Mouse (Mus musculus): ENCODE data around the gene Clic3. TPM values are rescaled to one million over a fixed set of nuclear protein-coding genes. Genes with fewer than 3 reads are reported as not detected.

Gene Clic3
- total RNA-seq, 2 experiments from 2014 or later, result not detected

DNA sequence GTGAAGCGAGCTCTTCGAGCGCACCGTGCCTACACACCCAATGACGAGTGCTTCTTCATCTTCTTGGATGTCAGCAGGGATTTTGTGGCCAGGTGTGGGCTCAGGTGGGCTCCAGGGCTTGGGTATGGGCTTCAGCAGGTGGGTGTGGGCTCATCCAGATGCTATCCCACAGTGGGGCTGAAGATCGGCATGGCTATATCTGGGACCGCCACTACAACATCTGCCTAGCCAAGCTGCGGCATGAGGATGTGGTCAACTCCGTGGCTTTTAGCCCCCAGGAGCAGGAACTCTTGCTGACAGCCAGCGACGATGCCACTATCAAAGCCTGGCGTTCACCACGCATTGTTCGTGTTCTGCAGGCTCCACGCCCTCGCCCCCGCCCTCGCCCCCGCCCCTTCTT is 47.9 kb downstream of the Clic3 start:
- no peak for ATAC-seq (replicated peaks; ENCODE audit: poor library complexity, severe bottlenecking)

DNA sequence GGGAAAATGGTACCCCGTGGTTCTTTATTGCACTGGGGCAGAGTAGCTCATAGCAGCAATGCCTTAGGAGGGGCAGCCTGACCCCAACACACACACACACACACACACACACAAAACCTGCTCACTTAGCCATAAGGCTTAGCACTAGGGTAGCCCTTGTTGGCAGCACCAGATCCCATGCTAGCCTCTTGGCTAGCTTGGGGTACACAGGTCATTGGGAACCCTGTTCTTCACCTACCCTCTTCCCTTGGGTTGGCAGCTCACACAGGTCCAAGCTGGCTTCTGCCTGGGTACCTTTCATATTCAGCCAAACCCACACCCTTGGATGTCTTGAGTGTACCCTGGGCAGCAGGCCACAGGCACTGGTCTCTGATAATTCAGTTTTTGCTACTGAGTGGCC is 48.4 kb downstream of the Clic3 start:
- no peak for ATAC-seq (replicated peaks; ENCODE audit: poor library complexity, severe bottlenecking)

DNA sequence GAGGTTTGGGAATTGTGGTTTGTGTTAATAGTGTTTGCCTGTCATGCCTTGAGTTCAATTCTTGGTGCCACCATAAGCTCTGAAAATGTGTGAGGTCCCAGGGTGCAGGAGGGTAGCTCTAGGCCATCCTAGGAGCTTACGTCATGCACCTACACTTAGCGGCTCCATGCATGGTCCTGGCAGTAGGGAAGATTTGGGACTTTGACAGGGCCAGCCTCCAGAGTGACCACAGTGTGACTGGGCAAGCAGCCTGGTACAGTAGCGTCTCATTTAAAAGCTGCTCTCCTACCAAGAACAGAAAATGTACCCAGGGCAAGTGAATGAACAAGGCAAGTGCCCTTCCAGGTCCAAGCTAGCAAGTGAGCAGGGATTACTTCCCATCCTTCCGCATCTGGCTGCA is 49.2 kb downstream of the Clic3 start:
- ATAC-seq (replicated peaks; ENCODE audit: poor library complexity, severe bottlenecking), result no peak

DNA sequence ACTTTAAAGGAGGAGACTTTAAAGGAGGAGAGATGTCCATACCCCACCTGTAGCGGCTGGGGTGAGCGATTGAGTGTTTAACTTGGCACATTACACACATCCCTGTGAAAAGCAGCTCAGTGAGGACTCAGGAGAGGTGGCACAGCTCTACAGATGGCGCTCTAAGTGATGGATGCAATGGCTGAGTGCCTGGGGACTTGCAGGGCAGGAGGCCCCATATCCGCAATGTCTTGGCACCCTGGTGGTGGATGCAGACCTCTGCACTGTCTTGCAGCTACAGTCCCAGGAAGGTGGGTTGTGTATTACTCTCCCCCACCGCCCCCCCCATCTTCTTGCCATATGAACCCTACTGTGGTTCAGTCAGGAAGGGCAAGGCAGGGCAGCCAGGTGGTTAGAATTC is 50.3 kb downstream of the Clic3 start:
- ATAC-seq (replicated peaks; ENCODE audit: poor library complexity, severe bottlenecking), result peak; percentile 67

Other genes starting within 250 kb of the Clic3 start
Only the 30 nearest of the 44 such genes appear.
- 15.0 and 17.2 TPM in 2 replicates for gene Tprn, start 194.2 kb upstream of the Clic3 start, total RNA-seq (2014; fragmentation: Nextera tagmentation)
- 7.1 and 8.7 TPM in 2 replicates for gene Tprn, start 194.2 kb upstream of the Clic3 start, total RNA-seq (2017)
- gene Ssna1, start 184.4 kb upstream of the Clic3 start, total RNA-seq (2014; fragmentation: Nextera tagmentation), result 120 TPM in 2 replicates
- gene Ssna1, start 184.4 kb upstream of the Clic3 start, total RNA-seq (2017), result 52.7 and 84.1 TPM in 2 replicates
- 34.7 and 46.0 TPM in 2 replicates for gene Anapc2, start 184.4 kb upstream of the Clic3 start, total RNA-seq (2014; fragmentation: Nextera tagmentation)
- 17.8 and 35.7 TPM in 2 replicates for gene Anapc2, start 184.4 kb upstream of the Clic3 start, total RNA-seq (2017)
- not detected in 2 replicates for gene Tmem210, start 168.7 kb upstream of the Clic3 start, total RNA-seq (2014; fragmentation: Nextera tagmentation)
- not detected in 2 replicates for gene Tmem210, start 168.7 kb upstream of the Clic3 start, total RNA-seq (2017)
- not detected in 2 replicates for gene Lrrc26, start 166.9 kb upstream of the Clic3 start, total RNA-seq (2014; fragmentation: Nextera tagmentation)
- not detected in 2 replicates for gene Lrrc26, start 166.9 kb upstream of the Clic3 start, total RNA-seq (2017)
- gene Grin1, start 137.7 kb upstream of the Clic3 start, total RNA-seq (2014; fragmentation: Nextera tagmentation), result not detected in 2 replicates
- gene Grin1, start 137.7 kb upstream of the Clic3 start, total RNA-seq (2017), result not detected in 2 replicates
- 36.5 and 37.2 TPM in 2 replicates for gene Man1b1, start 124.5 kb upstream of the Clic3 start, total RNA-seq (2014; fragmentation: Nextera tagmentation)
- gene Man1b1, start 124.5 kb upstream of the Clic3 start, total RNA-seq (2017), result 34.1 and 38.6 TPM in 2 replicates
- gene Dpp7, start 100.5 kb upstream of the Clic3 start, total RNA-seq (2014; fragmentation: Nextera tagmentation), result 15.2 and 34.8 TPM in 2 replicates
- gene Dpp7, start 100.5 kb upstream of the Clic3 start, total RNA-seq (2017), result 11.9 and 16.9 TPM in 2 replicates
- 55.6 and 58.1 TPM in 2 replicates for gene Uap1l1, start 91.2 kb upstream of the Clic3 start, total RNA-seq (2014; fragmentation: Nextera tagmentation)
- 13.8 and 18.4 TPM in 2 replicates for gene Uap1l1, start 91.2 kb upstream of the Clic3 start, total RNA-seq (2017)
- 4.5 and 17.1 TPM in 2 replicates for gene Sapcd2, start 84.5 kb upstream of the Clic3 start, total RNA-seq (2014; fragmentation: Nextera tagmentation)
- gene Sapcd2, start 84.5 kb upstream of the Clic3 start, total RNA-seq (2017), result 7.8 and 17.3 TPM in 2 replicates
- gene Entpd2, start 61.0 kb upstream of the Clic3 start, total RNA-seq (2014; fragmentation: Nextera tagmentation), result not detected in 2 replicates
- not detected in 2 replicates for gene Entpd2, start 61.0 kb upstream of the Clic3 start, total RNA-seq (2017)
- gene Npdc1, start 57.5 kb upstream of the Clic3 start, total RNA-seq (2014; fragmentation: Nextera tagmentation), result not detected in 2 replicates
- gene Npdc1, start 57.5 kb upstream of the Clic3 start, total RNA-seq (2017), result not detected in 2 replicates
- gene Fut7, start 33.6 kb upstream of the Clic3 start, total RNA-seq (2014; fragmentation: Nextera tagmentation), result 34.5 and 38.8 TPM in 2 replicates
- 24.8 and 27.3 TPM in 2 replicates for gene Fut7, start 33.6 kb upstream of the Clic3 start, total RNA-seq (2017)
- 54.8 and 56.4 TPM in 2 replicates for gene Abca2, start 28.1 kb upstream of the Clic3 start, total RNA-seq (2014; fragmentation: Nextera tagmentation)
- gene Abca2, start 28.1 kb upstream of the Clic3 start, total RNA-seq (2017), result 21.0 and 23.1 TPM in 2 replicates
- 29.1 and 39.4 TPM in 2 replicates for gene Paxx, start 4.3 kb downstream of the Clic3 start, total RNA-seq (2014; fragmentation: Nextera tagmentation)
- 20.2 and 32.5 TPM in 2 replicates for gene Paxx, start 4.3 kb downstream of the Clic3 start, total RNA-seq (2017)
- gene Ptgds, start 13.2 kb downstream of the Clic3 start, total RNA-seq (2014; fragmentation: Nextera tagmentation), result 3.5 and 4.2 TPM in 2 replicates
- 0.93 TPM in 1 of 2 replicates, not detected in the other for gene Ptgds, start 13.2 kb downstream of the Clic3 start, total RNA-seq (2017)
- gene Lcn12, start 37.1 kb downstream of the Clic3 start, total RNA-seq (2014; fragmentation: Nextera tagmentation), result not detected in 2 replicates
- not detected in 2 replicates for gene Lcn12, start 37.1 kb downstream of the Clic3 start, total RNA-seq (2017)
- gene Fbxw5, start 43.9 kb downstream of the Clic3 start, total RNA-seq (2014; fragmentation: Nextera tagmentation), result 30.4 and 55.0 TPM in 2 replicates
- 23.9 and 31.4 TPM in 2 replicates for gene Fbxw5, start 43.9 kb downstream of the Clic3 start, total RNA-seq (2017)
- gene C8g, start 44.9 kb downstream of the Clic3 start, total RNA-seq (2014; fragmentation: Nextera tagmentation), result 6.0 TPM in 1 of 2 replicates, not detected in the other
- gene C8g, start 44.9 kb downstream of the Clic3 start, total RNA-seq (2017), result 1.5 and 1.6 TPM in 2 replicates
- gene Traf2, start 90.1 kb downstream of the Clic3 start, total RNA-seq (2014; fragmentation: Nextera tagmentation), result 17.3 and 18.2 TPM in 2 replicates
- gene Traf2, start 90.1 kb downstream of the Clic3 start, total RNA-seq (2017), result 13.9 and 15.9 TPM in 2 replicates
- 134 and 171 TPM in 2 replicates for gene Edf1, start 101.0 kb downstream of the Clic3 start, total RNA-seq (2014; fragmentation: Nextera tagmentation)
- 96.1 and 107 TPM in 2 replicates for gene Edf1, start 101.0 kb downstream of the Clic3 start, total RNA-seq (2017)
- 1.5 and 3.4 TPM in 2 replicates for gene Mamdc4, start 118.0 kb downstream of the Clic3 start, total RNA-seq (2014; fragmentation: Nextera tagmentation)
- gene Mamdc4, start 118.0 kb downstream of the Clic3 start, total RNA-seq (2017), result 1.2 and 66.7 TPM in 2 replicates
- 62.5 and 89.4 TPM in 2 replicates for gene Phpt1, start 118.4 kb downstream of the Clic3 start, total RNA-seq (2014; fragmentation: Nextera tagmentation)
- 5.9 and 46.2 TPM in 2 replicates for gene Phpt1, start 118.4 kb downstream of the Clic3 start, total RNA-seq (2017)
- not detected in 2 replicates for gene Ajm1, start 124.9 kb downstream of the Clic3 start, total RNA-seq (2014; fragmentation: Nextera tagmentation)
- 0.39 TPM in 1 of 2 replicates, not detected in the other for gene Ajm1, start 124.9 kb downstream of the Clic3 start, total RNA-seq (2017)
- gene Rabl6, start 151.7 kb downstream of the Clic3 start, total RNA-seq (2014; fragmentation: Nextera tagmentation), result 63.1 and 75.4 TPM in 2 replicates
- gene Rabl6, start 151.7 kb downstream of the Clic3 start, total RNA-seq (2017), result 61.3 and 71.0 TPM in 2 replicates
- not detected in 2 replicates for gene Ccdc183, start 160.8 kb downstream of the Clic3 start, total RNA-seq (2014; fragmentation: Nextera tagmentation)
- not detected in 2 replicates for gene Ccdc183, start 160.8 kb downstream of the Clic3 start, total RNA-seq (2017)
- gene Tmem141, start 165.2 kb downstream of the Clic3 start, total RNA-seq (2014; fragmentation: Nextera tagmentation), result 11.4 and 27.3 TPM in 2 replicates
- 25.0 and 31.5 TPM in 2 replicates for gene Tmem141, start 165.2 kb downstream of the Clic3 start, total RNA-seq (2017)
- gene Fcna, start 171.2 kb downstream of the Clic3 start, total RNA-seq (2014; fragmentation: Nextera tagmentation), result not detected in 2 replicates
- gene Fcna, start 171.2 kb downstream of the Clic3 start, total RNA-seq (2017), result 2.0 TPM in 1 of 2 replicates, not detected in the other
- gene Lcn8, start 196.3 kb downstream of the Clic3 start, total RNA-seq (2014; fragmentation: Nextera tagmentation), result not detected in 2 replicates
- gene Lcn8, start 196.3 kb downstream of the Clic3 start, total RNA-seq (2017), result not detected in 2 replicates
- gene Lcn5, start 201.1 kb downstream of the Clic3 start, total RNA-seq (2014; fragmentation: Nextera tagmentation), result not detected in 2 replicates
- not detected in 2 replicates for gene Lcn5, start 201.1 kb downstream of the Clic3 start, total RNA-seq (2017)

Measured in granulocyte monocyte progenitor cell, adult 5-6 weeks (primary cell).